Mouse (Mus musculus): ENCODE measurements around the gene Exoc6b.
A peak's percentile ranks its signal among the peaks of the same experiment; 100 is the strongest.

Gene Exoc6b

DNA sequence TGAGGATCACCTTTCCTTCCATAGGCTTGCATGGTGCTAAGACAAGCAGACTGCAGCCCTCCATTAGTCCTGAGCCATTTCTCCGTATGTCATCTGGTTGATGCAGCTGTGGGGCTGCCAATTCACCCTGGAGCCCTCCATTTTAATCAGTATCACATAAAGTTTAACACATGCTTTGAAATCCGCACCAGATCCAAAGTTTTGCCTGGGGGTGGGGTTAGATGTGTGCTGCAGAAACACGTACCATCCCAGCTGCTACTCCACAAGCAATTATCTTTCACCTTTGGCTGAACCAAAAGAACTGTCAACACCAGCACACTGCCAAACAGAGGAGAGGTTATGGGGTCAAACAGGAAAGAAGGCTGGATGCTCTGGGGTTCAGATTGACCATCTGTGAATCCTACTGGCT, 92.7 kb downstream of the Exoc6b start:
- no peak for DNase-seq (ENCODE audit: low read depth)

GRCm38 (mm10) chr6:84968531-84968930, 100.8 kb downstream of the Exoc6b start:
- DNase-seq (ENCODE audit: low read depth) = no peak

DNA sequence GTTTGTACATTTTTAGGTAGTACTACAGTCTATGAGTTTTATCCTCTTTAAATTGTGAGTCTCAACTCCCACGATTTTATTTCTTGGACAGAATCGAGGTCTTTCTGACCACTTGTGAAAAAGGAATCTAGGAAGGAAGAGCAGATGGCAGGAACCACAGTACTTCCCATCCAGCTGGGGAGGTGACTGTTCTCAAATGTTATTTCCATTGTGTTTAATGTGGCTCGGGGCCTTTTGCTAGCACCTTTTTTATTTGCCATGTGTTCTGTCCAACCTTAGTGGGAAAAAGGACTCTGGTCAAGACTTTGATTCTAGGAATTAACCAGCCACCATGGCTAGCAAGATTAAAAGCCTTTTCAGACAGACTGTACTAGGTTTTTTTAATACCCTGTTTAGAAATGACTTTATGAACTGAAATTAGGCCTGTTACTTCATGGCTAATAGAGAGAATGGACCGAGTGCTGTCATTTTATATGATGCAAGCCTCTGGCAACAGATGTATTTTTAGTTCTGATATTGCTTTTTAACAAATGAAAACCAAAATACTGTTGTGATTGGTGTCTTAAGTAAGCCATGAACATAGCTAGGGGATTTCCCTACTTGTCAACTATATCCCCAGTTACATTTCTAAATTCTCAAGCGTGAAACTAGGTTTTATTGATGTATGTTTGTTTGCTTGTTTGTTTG, 104.4 kb downstream of the Exoc6b start:
- no peak for DNase-seq (ENCODE audit: low read depth)

- DNase-seq (ENCODE audit: low read depth) = no peak
These were observed 106.3 kb downstream of the Exoc6b start for GRCm38 (mm10) chr6:84963044-84963443.

GRCm38 (mm10) chr6:84961763-84962162, 107.5 kb downstream of the Exoc6b start:
- no peak for DNase-seq (ENCODE audit: low read depth)

GRCm38 (mm10) chr6:84959520-84959919, 109.8 kb downstream of the Exoc6b start:
- DNase-seq (ENCODE audit: low read depth) = no peak

GRCm38 (mm10) chr6:84951621-84952020, 117.7 kb downstream of the Exoc6b start:
- DNase-seq (ENCODE audit: low read depth) = no peak

GRCm38 (mm10) chr6:84946569-84946968, 122.7 kb downstream of the Exoc6b start:
- DNase-seq (ENCODE audit: low read depth) = no peak

- no peak for DNase-seq (ENCODE audit: low read depth)
These were observed 123.2 kb downstream of the Exoc6b start for GRCm38 (mm10) chr6:84946106-84946505.

GRCm38 (mm10) chr6:84932953-84933921, 136.1 kb downstream of the Exoc6b start:
- DNase-seq (ENCODE audit: low read depth) = no peak

GRCm38 (mm10) chr6:84931051-84931450, 138.3 kb downstream of the Exoc6b start:
- no peak for DNase-seq (ENCODE audit: low read depth)

GRCm38 (mm10) chr6:84926066-84926465, 143.2 kb downstream of the Exoc6b start:
- DNase-seq (ENCODE audit: low read depth) = no peak

GRCm38 (mm10) chr6:84923760-84924221, 145.5 kb downstream of the Exoc6b start:
- no peak for DNase-seq (ENCODE audit: low read depth)

- peak; percentile 42 for DNase-seq (ENCODE audit: low read depth)
These were observed 153.0 kb downstream of the Exoc6b start for GRCm38 (mm10) chr6:84916291-84916690.

- peak; percentile 42 for DNase-seq (ENCODE audit: low read depth)
These were observed 156.9 kb downstream of the Exoc6b start for GRCm38 (mm10) chr6:84912434-84912833.

GRCm38 (mm10) chr6:84899002-84899774, 170.1 kb downstream of the Exoc6b start:
- DNase-seq (ENCODE audit: low read depth) = no peak

DNA sequence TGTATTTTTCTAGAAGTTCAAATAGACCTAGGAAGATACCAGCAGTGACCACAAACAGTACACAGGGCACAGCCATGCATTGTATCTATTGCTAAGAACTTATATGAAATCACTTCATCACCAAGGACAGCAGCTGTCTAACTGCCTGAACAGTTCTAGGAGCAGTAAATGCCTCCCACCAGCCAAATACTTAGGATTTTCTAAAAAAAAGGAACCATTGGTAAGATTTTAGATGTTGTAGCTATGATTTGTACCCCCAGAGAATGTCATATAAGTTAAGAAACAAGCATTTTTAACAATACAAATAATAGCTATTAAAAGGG, 175.6 kb downstream of the Exoc6b start:
- no peak for DNase-seq (ENCODE audit: low read depth)

GRCm38 (mm10) chr6:84892926-84893772, 176.2 kb downstream of the Exoc6b start:
- no peak for DNase-seq (ENCODE audit: low read depth)

- no peak for DNase-seq (ENCODE audit: low read depth)
These were observed 182.8 kb downstream of the Exoc6b start for GRCm38 (mm10) chr6:84886551-84886950.

DNA sequence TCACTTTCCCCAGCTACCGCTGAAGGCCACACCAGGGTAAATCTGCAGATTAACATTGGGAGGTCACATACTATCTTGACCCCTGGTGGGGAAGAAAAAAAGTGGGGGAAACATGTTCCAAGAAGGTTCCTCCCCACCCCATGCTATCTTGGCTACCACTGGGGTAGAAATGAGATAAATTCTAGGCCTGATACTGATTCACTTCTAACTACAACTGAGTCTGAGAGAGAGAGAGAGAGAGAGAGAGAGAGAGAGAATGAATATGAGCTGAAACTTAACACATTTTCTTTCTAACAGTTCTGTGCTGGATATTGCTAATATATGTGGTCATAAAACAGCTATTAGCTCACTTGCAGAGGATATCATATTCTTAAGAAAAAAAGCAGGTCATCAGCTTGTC, 184.2 kb downstream of the Exoc6b start:
- no peak for DNase-seq (ENCODE audit: low read depth)

- no peak for DNase-seq (ENCODE audit: low read depth)
These were observed 185.6 kb downstream of the Exoc6b start for GRCm38 (mm10) chr6:84883720-84884119.
